Mouse (Mus musculus) kidney, adult 2 months (tissue): ENCODE data around the gene Ccn2. TPM values are rescaled to one million over a fixed set of nuclear protein-coding genes. Genes with fewer than 3 reads are reported as not detected.

Experiments
- DNase-seq: peaks from one replicate; pipeline ENCODE4 v3.0.0; 2021
- H3K27ac ChIP-seq: fragments of 200-500 bp; 2 replicates; pipeline ENCODE4 v1.5.1; 2012; ENCODE audit warnings: low read depth, low read length, control low read depth, inconsistent platforms; ENCODE audit not compliant: insufficient read depth
- H3K27me3 ChIP-seq: fragments of 200-500 bp; replicated peaks from 2 replicates; pipeline ENCODE4 v1.6.1; 2012; ENCODE audit warnings: mild to moderate bottlenecking, moderate library complexity, low read length, inconsistent platforms; ENCODE audit not compliant: control insufficient read depth, insufficient read depth
- H3K36me3 ChIP-seq: fragments of 200-500 bp; 2 replicates; pipeline ENCODE4 v1.6.1; 2012; ENCODE audit warnings: mild to moderate bottlenecking, moderate library complexity, low read length, inconsistent platforms; ENCODE audit not compliant: control insufficient read depth, insufficient read depth
- H3K4me1 ChIP-seq: fragments of 200-500 bp; 2 replicates; pipeline ENCODE4 v1.6.1; 2011; ENCODE audit warnings: low read length; ENCODE audit not compliant: control insufficient read depth, insufficient read depth
- H3K4me3 ChIP-seq: fragments of 200-500 bp; 2 replicates; pipeline ENCODE4 v1.5.1; 2011; ENCODE audit warnings: mild to moderate bottlenecking, low read depth, low read length, control low read depth; ENCODE audit not compliant: insufficient read depth
- CTCF ChIP-seq: fragments of 200-500 bp; conservative IDR thresholded peaks from 2 replicates; pipeline ENCODE4 v1.5.1; 2011; ENCODE audit warnings: low read depth, mild to moderate bottlenecking, control low read depth, low read length, moderate library complexity, mixed read lengths; ENCODE audit not compliant: insufficient read depth, insufficient read length
- POLR2A ChIP-seq: fragments of 200-500 bp; IDR thresholded peaks from one replicate; pipeline ENCODE4 v1.6.1; 2011; ENCODE audit warnings: low read depth, low read length, control low read depth
- WGBS: fragments of 180-500 bp; shearing (Covaris S2); methylation state at CpG from one replicate; pipeline ENCODE4 v1.1.7; 2018; 5-methylcytosine and 5-hydroxymethylcytosine counted together
- polyA plus RNA-seq: library from polyadenylated mRNA; depleted of rRNA; stranded (reverse); fragments of >200 nt; gene quantifications from 2 replicates; pipeline ENCODE4 v1.2.3, GENCODE M21; 2012

Ccn2 gene
- polyA plus RNA-seq, 1 experiment: 115 TPM

DNA sequence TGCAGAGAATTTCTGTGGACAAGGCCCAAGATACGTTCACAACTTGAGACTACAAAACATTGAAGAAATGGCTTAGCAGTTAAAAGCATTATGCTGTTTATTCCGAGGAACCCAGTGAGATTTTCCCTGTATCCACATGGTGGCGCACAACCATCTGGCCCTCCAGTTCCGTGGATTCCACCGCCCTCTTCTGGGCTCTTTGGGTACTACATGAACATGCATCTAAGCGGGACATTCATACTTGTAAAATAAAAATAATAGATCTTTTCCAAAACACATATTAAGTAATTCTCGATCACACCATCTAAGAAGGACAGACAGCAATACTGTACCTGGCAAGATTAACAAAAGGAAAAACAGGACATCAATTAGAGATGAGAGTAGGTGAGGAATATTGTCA, 27.3 kb downstream of the Ccn2 start:
- H3K4me1 ChIP-seq: no peaks in the 10 kb centered on the region
- no peaks in the 10 kb centered on the region for H3K36me3 ChIP-seq
- H3K4me3 ChIP-seq: no peak overlapping the region
- 36% methylated on average over 7 of the region's 7 CpGs for WGBS
- no peak overlapping the region for H3K27ac ChIP-seq
- peak; percentile 99 for TF ChIP-seq CTCF
- TF ChIP-seq POLR2A: no peak
- DNase-seq: peak; percentile 84
- H3K27me3 ChIP-seq: no peaks in the 10 kb centered on the region

GRCm38 (mm10) chr10:24625060-24625701, 29.9 kb downstream of the Ccn2 start:
- TF ChIP-seq CTCF (peak; percentile 91), POLR2A (no peak)
- 0 out of 2 replicates have a peak, but pooled peaks cover 4% of the 10 kb centered on the region for H3K4me1 ChIP-seq
- no peak overlapping the region for H3K27ac ChIP-seq
- 39% methylated on average over 24 of the region's 24 CpGs for WGBS
- H3K36me3 ChIP-seq: no peaks in the 10 kb centered on the region
- peak; percentile 85 for DNase-seq
- H3K4me3 ChIP-seq: no peak overlapping the region
- H3K27me3 ChIP-seq: no peaks in the 10 kb centered on the region

DNA sequence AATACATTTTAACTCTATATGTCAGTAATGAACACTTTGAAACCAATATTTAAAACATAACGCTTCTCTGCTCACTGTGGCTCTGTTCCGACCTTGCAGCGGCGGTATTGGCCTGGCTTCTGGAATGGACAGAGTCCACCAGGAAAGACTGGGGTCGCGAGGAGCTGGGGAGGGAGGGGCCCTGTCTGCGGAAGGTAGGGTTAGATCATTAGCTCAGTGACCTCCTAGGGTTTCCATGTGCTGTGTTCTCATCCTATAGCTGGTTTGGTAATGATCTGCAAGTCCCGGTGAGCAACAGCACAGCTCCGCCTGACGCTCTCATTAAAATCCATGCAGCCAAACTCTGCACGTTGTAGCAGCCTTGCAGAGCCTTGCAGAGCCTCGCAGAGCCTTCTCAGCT, 32.0 kb downstream of the Ccn2 start:
- WGBS: 58% methylated on average over 12 of the region's 12 CpGs
- Histone ChIP-seq H3K36me3 (no peaks in the 10 kb centered on the region), H3K27me3 (no peaks in the 10 kb centered on the region), H3K4me3 (no peak overlapping the region), H3K27ac (no peak overlapping the region), H3K4me1 (0 out of 2 replicates have a peak, but pooled peaks cover 4% of the 10 kb centered on the region)
- TF ChIP-seq POLR2A: no peak
- TF ChIP-seq CTCF: no peak
- DNase-seq: no peak

GRCm38 (mm10) chr10:24628466-24628865, 33.2 kb downstream of the Ccn2 start:
- no peak for DNase-seq
- H3K27me3 ChIP-seq: no peaks in the 10 kb centered on the region
- WGBS: 86% methylated on average over 9 of the region's 9 CpGs
- no peak overlapping the region for H3K27ac ChIP-seq
- TF ChIP-seq CTCF (no peak), POLR2A (no peak)
- no peaks in the 10 kb centered on the region for H3K36me3 ChIP-seq
- H3K4me1 ChIP-seq: 0 out of 2 replicates have a peak, but pooled peaks cover 4% of the 10 kb centered on the region
- H3K4me3 ChIP-seq: no peak overlapping the region

- no peak overlapping the region for H3K4me3 ChIP-seq
- H3K4me1 ChIP-seq: 0 out of 2 replicates have a peak, but pooled peaks cover 4% of the 10 kb centered on the region
- no peaks in the 10 kb centered on the region for H3K27me3 ChIP-seq
- TF ChIP-seq POLR2A: no peak
- TF ChIP-seq CTCF: no peak
- no peak overlapping the region for H3K27ac ChIP-seq
- no peaks in the 10 kb centered on the region for H3K36me3 ChIP-seq
- 47% methylated on average over 9 of the region's 9 CpGs for WGBS
- no peak for DNase-seq
These were observed 34.0 kb downstream of the Ccn2 start for GRCm38 (mm10) chr10:24629086-24629720.

DNA sequence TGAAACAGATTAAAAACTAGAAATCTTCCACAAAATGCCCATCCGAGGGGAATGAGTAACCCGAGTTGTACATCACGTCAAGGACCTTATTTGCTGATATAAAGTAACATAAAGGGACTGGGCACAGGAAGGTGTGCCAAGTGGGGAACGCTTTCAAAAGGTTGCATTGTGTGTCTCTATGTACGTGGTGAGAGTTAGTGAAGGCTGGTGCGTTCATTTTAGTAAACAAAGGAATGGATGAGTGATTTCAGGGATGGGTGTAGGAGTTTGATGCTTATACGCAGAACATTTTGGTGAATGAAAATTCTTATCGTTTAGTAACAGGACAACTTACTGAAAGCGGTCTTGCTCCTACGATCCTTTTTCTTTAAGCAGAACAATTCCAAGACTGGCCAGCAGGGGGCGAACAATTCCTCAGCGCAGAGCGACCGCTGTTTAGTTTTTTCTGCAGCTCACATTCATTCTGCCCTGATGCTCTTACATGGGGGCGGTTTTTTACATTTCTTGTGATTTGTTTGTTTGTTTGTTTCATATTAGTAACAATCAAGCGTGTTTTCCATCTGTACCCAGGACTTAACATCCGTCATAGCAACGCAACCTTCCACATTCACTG, 35.3 kb downstream of the Ccn2 start:
- 23% methylated on average over 18 of the region's 18 CpGs for WGBS
- DNase-seq: peak; percentile 60
- no peak for TF ChIP-seq POLR2A
- TF ChIP-seq CTCF: peak; percentile 78
- no peaks in the 10 kb centered on the region for H3K27me3 ChIP-seq
- no peaks in the 10 kb centered on the region for H3K36me3 ChIP-seq
- 0 out of 2 replicates have a peak, but pooled peaks cover 4% of the 10 kb centered on the region for H3K4me1 ChIP-seq
- H3K4me3 ChIP-seq: no peak overlapping the region
- no peak overlapping the region for H3K27ac ChIP-seq

DNA sequence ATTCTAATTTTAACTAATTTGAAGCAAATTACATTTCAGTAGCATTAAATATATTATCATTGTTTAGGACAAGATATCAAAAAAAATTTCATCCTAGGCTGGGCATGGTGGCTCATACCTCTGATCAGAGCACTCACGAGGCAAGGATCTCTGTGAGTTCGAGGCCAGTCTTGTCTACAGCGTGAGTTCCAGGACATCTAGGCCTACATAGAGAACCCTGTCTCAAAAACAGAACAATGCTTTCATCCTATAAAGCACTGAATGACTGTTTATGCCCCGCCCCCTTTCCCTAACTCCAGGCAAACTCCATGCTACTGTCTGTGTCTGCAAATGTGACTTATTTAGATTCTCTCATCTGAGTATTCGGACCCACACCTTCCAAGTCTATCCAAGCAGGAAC, 35.9 kb downstream of the Ccn2 start:
- WGBS: 91% methylated on average over 5 of the region's 5 CpGs
- Histone ChIP-seq H3K27ac (no peak overlapping the region), H3K27me3 (no peaks in the 10 kb centered on the region), H3K4me1 (0 out of 2 replicates have a peak, but pooled peaks cover 4% of the 10 kb centered on the region), H3K36me3 (no peaks in the 10 kb centered on the region), H3K4me3 (no peak overlapping the region)
- DNase-seq: no peak
- TF ChIP-seq CTCF (no peak), POLR2A (no peak)
